Mouse (Mus musculus) limb, embryonic 12.5 days (tissue): Measurements from ENCODE around the gene Kif5a. TPM values are rescaled to one million over a fixed set of nuclear protein-coding genes. Genes with fewer than 3 reads are reported as not detected.

ENCODE experiments used
- ATAC-seq: fragments of 200-750 bp; cut with Nextera tagmentation; 2 replicates; pipeline ENCODE4 v1.8.0; 2017; ENCODE audit warnings: low read depth, moderate TSS enrichment; ENCODE audit not compliant: insufficient number of reproducible peaks, insufficient read depth, low FRiP score, low TSS enrichment
- H3K27ac ChIP-seq: fragments of 300-500 bp; sonication (generic); 2 replicates; pipeline ENCODE4 v1.5.1; 2016; ENCODE audit warnings: mild to moderate bottlenecking, moderate library complexity
- H3K27me3 ChIP-seq: fragments of 300-500 bp; sonication (generic); 2 replicates; pipeline ENCODE4 v1.6.1; 2016; ENCODE audit warnings: mild to moderate bottlenecking, moderate library complexity
- H3K36me3 ChIP-seq: fragments of 300-500 bp; sonication (generic); 2 replicates; pipeline ENCODE4 v1.6.1; 2016; ENCODE audit warnings: mild to moderate bottlenecking, moderate library complexity
- H3K4me1 ChIP-seq: fragments of 300-500 bp; sonication (generic); replicated peaks from 2 replicates; pipeline ENCODE4 v1.6.1; 2016
- H3K4me2 ChIP-seq: fragments of 300-500 bp; sonication (generic); 2 replicates; pipeline ENCODE4 v1.6.1; 2016; ENCODE audit warnings: mild to moderate bottlenecking, moderate library complexity
- H3K4me3 ChIP-seq: fragments of 300-500 bp; sonication (generic); replicated peaks from 2 replicates; pipeline ENCODE4 v1.5.1; 2016; ENCODE audit warnings: mild to moderate bottlenecking
- H3K9ac ChIP-seq: fragments of 300-500 bp; sonication (generic); replicated peaks from 2 replicates; pipeline ENCODE4 v1.6.1; 2016; ENCODE audit warnings: mild to moderate bottlenecking, moderate library complexity
- H3K9me3 ChIP-seq: fragments of 300-500 bp; sonication (generic); 2 replicates; pipeline ENCODE4 v1.6.1; 2016; ENCODE audit warnings: mild to moderate bottlenecking, moderate library complexity
- WGBS: fragments of 180-500 bp; shearing (Covaris S2); methylation state at CpG from one replicate; pipeline ENCODE4 v1.1.7; 2016; 5-methylcytosine and 5-hydroxymethylcytosine counted together
- polyA plus RNA-seq: library from polyadenylated mRNA; unstranded; fragments of >200 nt; fragmentation: Nextera tagmentation; extraction: Ambion mirVana; gene quantifications from 2 replicates; pipeline ENCODE4 v1.2.1, GENCODE M21; 2016

Gene Kif5a
- polyA plus RNA-seq, 1 experiment from 2014 or later, result 5.6 TPM

GRCm38 (mm10) chr10:127295986-127296794 is 33.0 kb upstream of the Kif5a start:
- no peak for ATAC-seq
- peaks cover 17% of the 10 kb centered on the region for H3K4me1 ChIP-seq
- no peak overlapping the region for H3K9ac ChIP-seq
- H3K9me3 ChIP-seq, result no peaks in the 10 kb centered on the region
- H3K27me3 ChIP-seq, result no peaks in the 10 kb centered on the region
- H3K4me3 ChIP-seq, result no peak overlapping the region
- H3K4me2 ChIP-seq, result no peak overlapping the region
- H3K36me3 ChIP-seq, result peaks cover 92% of the 10 kb centered on the region
- WGBS, result 92% methylated on average over 24 of the region's 24 CpGs
- no peak overlapping the region for H3K27ac ChIP-seq

- Histone ChIP-seq H3K27ac (no peak overlapping the region), H3K9me3 (no peaks in the 10 kb centered on the region), H3K9ac (no peak overlapping the region), H3K4me2 (no peak overlapping the region), H3K36me3 (peaks cover 80% of the 10 kb centered on the region), H3K4me3 (no peak overlapping the region), H3K4me1 (peaks cover 17% of the 10 kb centered on the region), H3K27me3 (no peaks in the 10 kb centered on the region)
- ATAC-seq, result no peak
- 89% methylated on average over 10 of the region's 10 CpGs for WGBS
Measured at GRCm38 (mm10) chr10:127294895-127295510, 31.9 kb upstream of the Kif5a start.

- no peak overlapping the region for H3K4me2 ChIP-seq
- ATAC-seq, result no peak
- H3K27me3 ChIP-seq, result no peaks in the 10 kb centered on the region
- peaks cover 66% of the 10 kb centered on the region for H3K36me3 ChIP-seq
- H3K9me3 ChIP-seq, result no peaks in the 10 kb centered on the region
- peaks cover 27% of the 10 kb centered on the region for H3K4me1 ChIP-seq
- H3K4me3 ChIP-seq, result no peak overlapping the region
- WGBS, result 88% methylated on average over 3 of the region's 3 CpGs
- no peak overlapping the region for H3K27ac ChIP-seq
- no peak overlapping the region for H3K9ac ChIP-seq
Measured at GRCm38 (mm10) chr10:127293590-127294113, 30.5 kb upstream of the Kif5a start.

- ATAC-seq, result no peak
- 85% methylated on average over 6 of the region's 6 CpGs for WGBS
- H3K27ac ChIP-seq, result no peak overlapping the region
- H3K36me3 ChIP-seq, result peaks cover 61% of the 10 kb centered on the region
- H3K9me3 ChIP-seq, result no peaks in the 10 kb centered on the region
- no peak overlapping the region; the same call in 1 of the 2 replicates for H3K9ac ChIP-seq
- H3K4me2 ChIP-seq, result no peak overlapping the region
- H3K27me3 ChIP-seq, result no peaks in the 10 kb centered on the region
- peaks cover 27% of the 10 kb centered on the region for H3K4me1 ChIP-seq
- H3K4me3 ChIP-seq, result no peak overlapping the region
Measured at GRCm38 (mm10) chr10:127292987-127293538, 29.9 kb upstream of the Kif5a start.

- Histone ChIP-seq H3K4me3 (peak overlapping the region; percentile 71), H3K9ac (peak overlapping the region; percentile 63), H3K4me1 (peaks cover 37% of the 10 kb centered on the region), H3K9me3 (no peaks in the 10 kb centered on the region), H3K36me3 (peaks cover 56% of the 10 kb centered on the region), H3K4me2 (peak overlapping the region; percentile 92), H3K27me3 (no peaks in the 10 kb centered on the region), H3K27ac (peak overlapping the region; percentile 98; the same call in 1 of the 2 replicates)
- ATAC-seq, result no peak
- WGBS, result 50% methylated on average over 5 of the region's 5 CpGs
Measured at GRCm38 (mm10) chr10:127291881-127292638, 28.9 kb upstream of the Kif5a start.

- Histone ChIP-seq H3K9ac (peak overlapping the region; percentile 63), H3K27me3 (no peaks in the 10 kb centered on the region), H3K27ac (peak overlapping the region; percentile 98), H3K36me3 (peaks cover 56% of the 10 kb centered on the region), H3K4me2 (peak overlapping the region; percentile 92), H3K4me3 (peak overlapping the region; percentile 71), H3K4me1 (peaks cover 45% of the 10 kb centered on the region), H3K9me3 (no peaks in the 10 kb centered on the region)
- WGBS, result 4% methylated on average over 19 of the region's 19 CpGs
- ATAC-seq, result peak; percentile 61
Measured at GRCm38 (mm10) chr10:127290930-127291880, 28.1 kb upstream of the Kif5a start.

GRCm38 (mm10) chr10:127290307-127290929 is 27.3 kb upstream of the Kif5a start:
- Histone ChIP-seq H3K27me3 (no peaks in the 10 kb centered on the region), H3K4me2 (peak overlapping the region; percentile 92), H3K4me1 (peaks cover 53% of the 10 kb centered on the region), H3K9ac (peak overlapping the region; percentile 63), H3K9me3 (no peaks in the 10 kb centered on the region), H3K4me3 (peak overlapping the region; percentile 71), H3K36me3 (peaks cover 56% of the 10 kb centered on the region), H3K27ac (peak overlapping the region; percentile 98)
- peak; percentile 87 for ATAC-seq
- WGBS, result under 1% methylated on average over 46 of the region's 47 CpGs

GRCm38 (mm10) chr10:127289573-127290191 is 26.5 kb upstream of the Kif5a start:
- H3K27ac ChIP-seq, result peak overlapping the region; percentile 98
- ATAC-seq, result no peak; the same call in 1 of the 2 replicates
- H3K4me2 ChIP-seq, result peak overlapping the region; percentile 92
- no peaks in the 10 kb centered on the region for H3K27me3 ChIP-seq
- H3K9me3 ChIP-seq, result no peaks in the 10 kb centered on the region
- 1% methylated on average over 15 of the region's 15 CpGs for WGBS
- H3K4me1 ChIP-seq, result peaks cover 60% of the 10 kb centered on the region
- peak overlapping the region; percentile 80; the same call in 1 of the 2 replicates for H3K9ac ChIP-seq
- peaks cover 56% of the 10 kb centered on the region for H3K36me3 ChIP-seq
- H3K4me3 ChIP-seq, result peak overlapping the region; percentile 71

GRCm38 (mm10) chr10:127288800-127289572 is 25.8 kb upstream of the Kif5a start, which contains the start of gene Mbd6:
Mbd6 (minus strand) TSS chr10:127289018.
- peak within 1 kb of the TSS; percentile 71 for H3K4me3 ChIP-seq
- ATAC-seq, result peak; percentile 4; the same call in 1 of the 2 replicates
- peaks cover 60% of the 10 kb centered on the region for H3K4me1 ChIP-seq
- peaks cover 56% of the 10 kb centered on the region for H3K36me3 ChIP-seq
- H3K9ac ChIP-seq, result peak within 1 kb of the TSS; percentile 80
- WGBS, result under 1% methylated on average over 53 of the region's 65 CpGs
- peak within 1 kb of the TSS; percentile 92 for H3K4me2 ChIP-seq
- no peaks in the 10 kb centered on the region for H3K27me3 ChIP-seq
- peak within 1 kb of the TSS; percentile 98 for H3K27ac ChIP-seq
- no peaks in the 10 kb centered on the region for H3K9me3 ChIP-seq
